Mouse (Mus musculus): ENCODE measurements at regions not wholly inside any gene's neighbourhood (a gene's known extent, or its start where the extent isn't known, plus 50 kb on each side); places are given as distances from the start of the nearest gene placed in this dataset.

- no peak for DNase-seq (ENCODE audit: low read depth in 1 of 2, low spot score in 2 of 2)
- 87% methylated on average over 13 of the region's 13 CpGs for WGBS
- TF ChIP-seq CTCF (IDR thresholded peaks at IDR 0.05; ENCODE audit: extremely low read depth, insufficient read depth, insufficient read length, insufficient replicate concordance) (no peak), POLR2A (IDR thresholded peaks at IDR 0.05; ENCODE audit: low read depth, low read length) (no peak)
- H3K4me3 ChIP-seq (ENCODE audit: extremely low read depth, insufficient read depth, insufficient read length) = no peak overlapping the region
- no peak overlapping the region for H3K27ac ChIP-seq (ENCODE audit: insufficient read depth, low read length)
- no peaks in the 10 kb centered on the region for H3K4me1 ChIP-seq (ENCODE audit: control insufficient read depth, insufficient read depth, insufficient read length)
- no peaks in the 10 kb centered on the region for H3K27me3 ChIP-seq (ENCODE audit: control insufficient read depth, insufficient read depth, low read length)
- H3K36me3 ChIP-seq (ENCODE audit: control insufficient read depth, insufficient read depth, low read length) = no peaks in the 10 kb centered on the region
Measured at GRCm38 (mm10) chr13:101213121-101213916, 380.1 kb upstream of the Slc30a5 start.

- WGBS = 89% methylated on average over 5 of the region's 5 CpGs
- no peaks in the 10 kb centered on the region for H3K36me3 ChIP-seq (ENCODE audit: control insufficient read depth, insufficient read depth, low read length)
- H3K27ac ChIP-seq (ENCODE audit: insufficient read depth, low read length) = no peak overlapping the region
- H3K27me3 ChIP-seq (ENCODE audit: control insufficient read depth, insufficient read depth, low read length) = no peaks in the 10 kb centered on the region
- TF ChIP-seq CTCF (IDR thresholded peaks at IDR 0.05; ENCODE audit: extremely low read depth, insufficient read depth, insufficient read length, insufficient replicate concordance) (no peak), POLR2A (IDR thresholded peaks at IDR 0.05; ENCODE audit: low read depth, low read length) (no peak)
- no peak for DNase-seq (ENCODE audit: low read depth in 1 of 2, low spot score in 2 of 2)
- H3K4me3 ChIP-seq (ENCODE audit: extremely low read depth, insufficient read depth, insufficient read length) = no peak overlapping the region
- H3K4me1 ChIP-seq (ENCODE audit: control insufficient read depth, insufficient read depth, insufficient read length) = no peaks in the 10 kb centered on the region
Measured at GRCm38 (mm10) chr13:101212341-101212895, 379.2 kb upstream of the Slc30a5 start.

GRCm38 (mm10) chr13:101208788-101209187, 375.6 kb upstream of the Slc30a5 start:
- WGBS = 92% methylated on average over 9 of the region's 9 CpGs
- Histone ChIP-seq H3K4me3 (ENCODE audit: extremely low read depth, insufficient read depth, insufficient read length) (no peak overlapping the region), H3K27ac (ENCODE audit: insufficient read depth, low read length) (no peak overlapping the region), H3K27me3 (ENCODE audit: control insufficient read depth, insufficient read depth, low read length) (no peaks in the 10 kb centered on the region), H3K4me1 (ENCODE audit: control insufficient read depth, insufficient read depth, insufficient read length) (no peaks in the 10 kb centered on the region), H3K36me3 (ENCODE audit: control insufficient read depth, insufficient read depth, low read length) (no peaks in the 10 kb centered on the region)
- DNase-seq (ENCODE audit: low read depth in 1 of 2, low spot score in 2 of 2) = no peak
- TF ChIP-seq CTCF (IDR thresholded peaks at IDR 0.05; ENCODE audit: extremely low read depth, insufficient read depth, insufficient read length, insufficient replicate concordance) (no peak), POLR2A (IDR thresholded peaks at IDR 0.05; ENCODE audit: low read depth, low read length) (no peak)

GRCm38 (mm10) chr13:101203463-101203862, 370.2 kb upstream of the Slc30a5 start:
- Histone ChIP-seq H3K4me3 (ENCODE audit: extremely low read depth, insufficient read depth, insufficient read length) (no peak overlapping the region), H3K36me3 (ENCODE audit: control insufficient read depth, insufficient read depth, low read length) (no peaks in the 10 kb centered on the region), H3K27me3 (ENCODE audit: control insufficient read depth, insufficient read depth, low read length) (no peaks in the 10 kb centered on the region), H3K27ac (ENCODE audit: insufficient read depth, low read length) (no peak overlapping the region), H3K4me1 (ENCODE audit: control insufficient read depth, insufficient read depth, insufficient read length) (no peaks in the 10 kb centered on the region)
- TF ChIP-seq CTCF (IDR thresholded peaks at IDR 0.05; ENCODE audit: extremely low read depth, insufficient read depth, insufficient read length, insufficient replicate concordance) (no peak), POLR2A (IDR thresholded peaks at IDR 0.05; ENCODE audit: low read depth, low read length) (no peak)
- DNase-seq (ENCODE audit: low read depth in 1 of 2, low spot score in 2 of 2) = no peak

- no peak for DNase-seq (ENCODE audit: low read depth in 1 of 2, low spot score in 2 of 2)
- TF ChIP-seq POLR2A (IDR thresholded peaks at IDR 0.05; ENCODE audit: low read depth, low read length) (no peak), CTCF (IDR thresholded peaks at IDR 0.05; ENCODE audit: extremely low read depth, insufficient read depth, insufficient read length, insufficient replicate concordance) (no peak)
Measured at GRCm38 (mm10) chr13:101202565-101203313, 369.5 kb upstream of the Slc30a5 start.

GRCm38 (mm10) chr13:101190249-101190830, 357.1 kb upstream of the Slc30a5 start:
- Histone ChIP-seq H3K4me3 (ENCODE audit: extremely low read depth, insufficient read depth, insufficient read length) (no peak overlapping the region), H3K27ac (ENCODE audit: insufficient read depth, low read length) (no peak overlapping the region), H3K4me1 (ENCODE audit: control insufficient read depth, insufficient read depth, insufficient read length) (no peaks in the 10 kb centered on the region), H3K36me3 (ENCODE audit: control insufficient read depth, insufficient read depth, low read length) (no peaks in the 10 kb centered on the region), H3K27me3 (ENCODE audit: control insufficient read depth, insufficient read depth, low read length) (no peaks in the 10 kb centered on the region)
- 89% methylated on average over 7 of the region's 7 CpGs for WGBS
- no peak for DNase-seq (ENCODE audit: low read depth in 1 of 2, low spot score in 2 of 2)
- no peak for TF ChIP-seq POLR2A (IDR thresholded peaks at IDR 0.05; ENCODE audit: low read depth, low read length)
- TF ChIP-seq CTCF (IDR thresholded peaks at IDR 0.05; ENCODE audit: extremely low read depth, insufficient read depth, insufficient read length, insufficient replicate concordance) = no peak

More at GRCm38 (mm10) chr13:101202565-101203313, 369.5 kb upstream of the Slc30a5 start:
- Histone ChIP-seq H3K4me1 (ENCODE audit: control insufficient read depth, insufficient read depth, insufficient read length) (no peaks in the 10 kb centered on the region), H3K4me3 (ENCODE audit: extremely low read depth, insufficient read depth, insufficient read length) (no peak overlapping the region), H3K36me3 (ENCODE audit: control insufficient read depth, insufficient read depth, low read length) (no peaks in the 10 kb centered on the region), H3K27ac (ENCODE audit: insufficient read depth, low read length) (no peak overlapping the region), H3K27me3 (ENCODE audit: control insufficient read depth, insufficient read depth, low read length) (no peaks in the 10 kb centered on the region)
- WGBS = 81% methylated on average over 4 of the region's 4 CpGs

Data from spleen, adult 2 months (tissue).